26 mouse cellular contexts compared by ENCODE assay signal in the genomic region with DNA sequence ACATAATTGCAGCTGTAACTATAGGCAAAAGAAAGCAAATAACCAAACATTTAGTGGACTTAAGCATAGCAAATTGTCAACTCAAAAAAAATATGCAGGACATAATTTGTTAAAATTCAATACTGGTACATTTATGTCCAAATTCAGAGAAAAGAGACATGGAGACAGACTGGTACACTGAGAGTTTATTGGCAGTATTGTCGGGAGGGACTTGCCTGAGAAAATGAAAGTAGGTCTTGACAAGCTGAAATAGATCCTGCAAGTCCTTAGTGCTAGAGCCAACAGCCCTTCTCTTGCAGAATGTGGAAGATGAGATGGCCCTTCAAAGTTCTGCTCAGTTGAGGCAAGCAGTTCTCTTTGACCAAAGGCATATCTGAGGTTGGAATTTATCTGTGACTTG.
DNase-seq lines count a peak whose midpoint lies in the region; ATAC-seq and TF ChIP-seq lines count a peak whose summit lies in the region.
"Had no signal": no experiment of that assay in that cellular context is flagged by ENCODE, and none has a peak within 500 bp of the region (broad histone marks: within the 10 kb centered on the region; RNA-seq: fewer than 3 reads in every experiment).

No protein-coding gene starts in this region.

- peak; percentile 67 for ATAC-seq in frontal cortex, adult (ENCODE audit: low TSS enrichment)
- peak; percentile 21 for ATAC-seq in inflammation-experienced regulatory T-cells, adult 6 months
- ATAC-seq: CD4-positive, CD25-positive, alpha-beta regulatory T cell, adult 4 months; forebrain, embryonic 14.5 days; forebrain, embryonic 16.5 days had no signal

- no peak for DNase-seq in frontal cortex, adult 2 months (ENCODE audit: extremely low spot score in 1 of 2, low spot score in 1 of 2)
- DNase-seq in NIH3T3 (ENCODE audit: low read depth) = peak; percentile 49
- DNase-seq in heart, adult 11 months = no peak
- no peak for DNase-seq in kidney, postnatal 14 days
- DNase-seq: adrenal gland, adult 2 months; adrenal gland, postnatal 10 days; adrenal gland, postnatal 25 days; B cell, adult 2 months; cerebellum, adult 11-12 months; cerebellum, adult 2 months; cerebellum, adult 9-10 months; cerebellum, postnatal 10 days; cerebellum, postnatal 25 days had no signal

- H3ac ChIP-seq in myocyte (ENCODE audit: control insufficient read depth, insufficient read length) = no peak overlapping the region

- H3K27me3 ChIP-seq in myocyte (ENCODE audit: control insufficient read depth, insufficient read depth, insufficient read length) = no peaks in the 10 kb centered on the region
- H3K27me3 ChIP-seq: CH12.LX; embryonic facial prominence, embryonic 12.5 days; forebrain, embryonic 12.5 days had no signal

- H3K4me3 ChIP-seq in myocyte = no peak overlapping the region
- H3K4me3 ChIP-seq: embryonic facial prominence, embryonic 10.5 days; embryonic facial prominence, embryonic 12.5 days; erythroblast, embryonic 14.5 days; forebrain, embryonic 10.5 days; forebrain, embryonic 12.5 days had no signal

- no peak for TF ChIP-seq POLR2A in myocyte (IDR thresholded peaks at IDR 0.05; ENCODE audit: insufficient read length, low read depth)

- H3K79me2 ChIP-seq in myocyte (ENCODE audit: control insufficient read depth, insufficient read depth) = no peaks in the 10 kb centered on the region

- H3K36me3 ChIP-seq in myocyte (ENCODE audit: control insufficient read depth, insufficient read depth) = no peaks in the 10 kb centered on the region
- H3K36me3 ChIP-seq: embryonic facial prominence, embryonic 10.5 days; embryonic facial prominence, embryonic 12.5 days; forebrain, embryonic 10.5 days; forebrain, embryonic 12.5 days; G1E had no signal

- H3K4me2 ChIP-seq in myocyte (ENCODE audit: low read depth) = peak overlapping the region; percentile 63
- H3K4me2 ChIP-seq: embryonic facial prominence, embryonic 12.5 days; forebrain, embryonic 12.5 days had no signal

TF ChIP-seq in myocyte, 11 proteins besides CTCF, POLR2A, EP300 and RAD21:
- no peak for TF ChIP-seq SRF (IDR thresholded peaks at IDR 0.05; ENCODE audit: control insufficient read depth, insufficient read length, low read depth)
- TF ChIP-seq USF1 (IDR thresholded peaks at IDR 0.05; ENCODE audit: low read depth) = no peak
- no peak for TF ChIP-seq TCF3 (IDR thresholded peaks at IDR 0.05; ENCODE audit: insufficient read length, low read depth)
- TF ChIP-seq CEBPB (IDR thresholded peaks at IDR 0.05; ENCODE audit: insufficient read depth, poor library complexity, severe bottlenecking) = no peak
- TF ChIP-seq REST (IDR thresholded peaks at IDR 0.05; ENCODE audit: insufficient read depth, insufficient read length) = no peak
- TF ChIP-seq MYOD1 (IDR thresholded peaks at IDR 0.05; ENCODE audit: control insufficient read depth in 1 of 3, insufficient read length in 2 of 3, low read depth in 2 of 3) = no peak
- no peak for TF ChIP-seq E2F4 (IDR thresholded peaks at IDR 0.05; ENCODE audit: insufficient read depth)
- TF ChIP-seq MYOG (IDR thresholded peaks at IDR 0.05; ENCODE audit: control insufficient read depth in 1 of 3, insufficient read depth in 1 of 3, insufficient read length in 2 of 3, low read depth in 2 of 3) = no peak
- no peak for TF ChIP-seq TCF12 (IDR thresholded peaks at IDR 0.05; ENCODE audit: insufficient read depth, poor library complexity, severe bottlenecking)
- TF ChIP-seq MAX (IDR thresholded peaks at IDR 0.05; ENCODE audit: low read depth) = no peak
- no peak for TF ChIP-seq POLR2AphosphoS2 (IDR thresholded peaks at IDR 0.05; ENCODE audit: insufficient read length, low read depth)
